Mouse (Mus musculus) intestine, postnatal 0 days (tissue): ENCODE data around the gene Bpifb3. TPM values are rescaled to one million over a fixed set of nuclear protein-coding genes. Genes with fewer than 3 reads are reported as not detected.

Source experiments
- ATAC-seq: fragments of 200-750 bp; cut with Nextera tagmentation; 2 replicates; pipeline ENCODE4 v1.8.0; 2017; ENCODE audit warnings: mild to moderate bottlenecking, moderate TSS enrichment, moderate library complexity
- H3K27ac ChIP-seq: fragments of 300-500 bp; sonication (generic); 2 replicates; pipeline ENCODE4 v1.5.1; 2014; ENCODE audit warnings: mild to moderate bottlenecking, low read depth, low read length, moderate library complexity
- H3K27me3 ChIP-seq: fragments of 300-500 bp; sonication (generic); replicated peaks from 2 replicates; pipeline ENCODE4 v1.6.1; 2014; ENCODE audit warnings: low read length, mixed read lengths; ENCODE audit not compliant: control insufficient read depth, insufficient read depth
- H3K36me3 ChIP-seq: fragments of 300-500 bp; sonication (generic); 2 replicates; pipeline ENCODE4 v1.6.1; 2014; ENCODE audit warnings: mild to moderate bottlenecking, moderate library complexity; ENCODE audit not compliant: control insufficient read depth, insufficient read depth
- H3K4me1 ChIP-seq: fragments of 300-500 bp; sonication (generic); replicated peaks from 2 replicates; pipeline ENCODE4 v1.6.1; 2014; ENCODE audit warnings: antibody characterized with exemption, low read length, mixed read lengths; ENCODE audit not compliant: control insufficient read depth, insufficient read depth
- H3K4me2 ChIP-seq: fragments of 300-500 bp; sonication (generic); replicated peaks from 2 replicates; pipeline ENCODE4 v1.6.1; 2014; ENCODE audit warnings: low read depth, mild to moderate bottlenecking, moderate library complexity
- H3K4me3 ChIP-seq: fragments of 300-500 bp; sonication (generic); 2 replicates; pipeline ENCODE4 v1.5.1; 2014; ENCODE audit warnings: low read depth, low read length
- H3K9ac ChIP-seq: fragments of 300-500 bp; sonication (generic); 2 replicates; pipeline ENCODE4 v1.6.1; 2014; ENCODE audit warnings: mild to moderate bottlenecking, low read depth, low read length
- H3K9me3 ChIP-seq: fragments of 300-500 bp; sonication (generic); 2 replicates; pipeline ENCODE4 v1.6.1; 2016; ENCODE audit warnings: mixed run types; ENCODE audit not compliant: control insufficient read depth
- CTCF ChIP-seq: sonication (generic); IDR thresholded peaks from 2 replicates; pipeline ENCODE4 v1.5.1; 2016; ENCODE audit warnings: low read depth, mild to moderate bottlenecking, control low read depth, antibody characterized with exemption, moderate library complexity
- WGBS: fragments of 180-500 bp; shearing (Covaris S2); extraction: QIAGEN DNeasy Blood & Tissue Kit; methylation state at CpG from one replicate; pipeline ENCODE4 v1.1.7; 2014; 5-methylcytosine and 5-hydroxymethylcytosine counted together
- polyA plus RNA-seq: library from polyadenylated mRNA; unstranded; fragments of >200 nt; fragmentation: Nextera tagmentation; extraction: Ambion mirVana; gene quantifications from 2 replicates; pipeline ENCODE4 v1.2.1, GENCODE M21; 2015

Bpifb3 gene
- polyA plus RNA-seq = not detected in 2 replicates

- H3K9me3 ChIP-seq = no peaks in the 10 kb centered on the region
- ATAC-seq = no peak
- H3K27ac ChIP-seq = no peak within 1 kb of the TSS
- H3K9ac ChIP-seq = no peak within 1 kb of the TSS
- no peaks in the 10 kb centered on the region for H3K4me1 ChIP-seq
- H3K4me3 ChIP-seq = no peak within 1 kb of the TSS
- H3K27me3 ChIP-seq = no peaks in the 10 kb centered on the region
- WGBS = 76% methylated on average over 8 of the region's 8 CpGs
- no peak within 1 kb of the TSS for H3K4me2 ChIP-seq
- TF ChIP-seq CTCF = no peak
- H3K36me3 ChIP-seq = no peaks in the 10 kb centered on the region
Observed at GRCm38 (mm10) chr2:153917930-153918329, at the start of gene Bpifb3. Bpifb3 (plus strand) TSS chr2:153918230.

GRCm38 (mm10) chr2:153870984-153871383 is 47.0 kb upstream of the Bpifb3 start, which contains the start of gene Sun5:
Sun5 (minus strand) TSS chr2:153871084.
- Histone ChIP-seq H3K9me3 (no peaks in the 10 kb centered on the region), H3K9ac (no peak within 1 kb of the TSS), H3K36me3 (no peaks in the 10 kb centered on the region), H3K4me1 (no peaks in the 10 kb centered on the region), H3K4me2 (no peak within 1 kb of the TSS), H3K4me3 (no peak within 1 kb of the TSS), H3K27me3 (no peaks in the 10 kb centered on the region), H3K27ac (no peak within 1 kb of the TSS)
- ATAC-seq = no peak
- no peak for TF ChIP-seq CTCF
- 92% methylated on average over 4 of the region's 4 CpGs for WGBS

- H3K4me1 ChIP-seq = no peaks in the 10 kb centered on the region
- H3K9ac ChIP-seq = no peak within 1 kb of the TSS
- 56% methylated on average over 9 of the region's 9 CpGs for WGBS
- no peaks in the 10 kb centered on the region for H3K9me3 ChIP-seq
- H3K36me3 ChIP-seq = no peaks in the 10 kb centered on the region
- TF ChIP-seq CTCF = no peak
- H3K27ac ChIP-seq = no peak within 1 kb of the TSS
- no peaks in the 10 kb centered on the region for H3K27me3 ChIP-seq
- ATAC-seq = no peak
- H3K4me2 ChIP-seq = no peak within 1 kb of the TSS
- H3K4me3 ChIP-seq = no peak within 1 kb of the TSS
Observed at GRCm38 (mm10) chr2:153874745-153875144, 43.3 kb upstream of the Bpifb3 start, which contains the start of gene Bpifb2. Bpifb2 (plus strand) TSS chr2:153875045.

- no peak for ATAC-seq
- Histone ChIP-seq H3K27me3 (no peaks in the 10 kb centered on the region), H3K36me3 (no peaks in the 10 kb centered on the region), H3K27ac (no peak overlapping the region), H3K9ac (no peak overlapping the region), H3K9me3 (no peaks in the 10 kb centered on the region), H3K4me2 (no peak overlapping the region), H3K4me3 (no peak overlapping the region), H3K4me1 (no peaks in the 10 kb centered on the region)
- WGBS = 86% methylated on average over 5 of the region's 5 CpGs
- no peak for TF ChIP-seq CTCF
Observed at GRCm38 (mm10) chr2:153899111-153899510, 18.9 kb upstream of the Bpifb3 start.

GRCm38 (mm10) chr2:153900088-153900487 is 17.9 kb upstream of the Bpifb3 start, which contains the start of gene Bpifb6:
Bpifb6 (plus strand) TSS chr2:153900388.
- H3K4me2 ChIP-seq = no peak within 1 kb of the TSS
- ATAC-seq = no peak
- no peak within 1 kb of the TSS for H3K9ac ChIP-seq
- no peak within 1 kb of the TSS for H3K4me3 ChIP-seq
- H3K4me1 ChIP-seq = no peaks in the 10 kb centered on the region
- no peaks in the 10 kb centered on the region for H3K36me3 ChIP-seq
- no peaks in the 10 kb centered on the region for H3K9me3 ChIP-seq
- no peak for TF ChIP-seq CTCF
- WGBS = 73% methylated on average over 4 of the region's 4 CpGs
- no peak within 1 kb of the TSS for H3K27ac ChIP-seq
- H3K27me3 ChIP-seq = no peaks in the 10 kb centered on the region

GRCm38 (mm10) chr2:153902726-153903125 is 15.3 kb upstream of the Bpifb3 start:
- Histone ChIP-seq H3K36me3 (no peaks in the 10 kb centered on the region), H3K4me3 (no peak overlapping the region), H3K9me3 (no peaks in the 10 kb centered on the region), H3K27me3 (no peaks in the 10 kb centered on the region), H3K4me1 (no peaks in the 10 kb centered on the region), H3K4me2 (no peak overlapping the region), H3K27ac (no peak overlapping the region), H3K9ac (no peak overlapping the region)
- TF ChIP-seq CTCF = no peak
- no peak for ATAC-seq
- WGBS = 81% methylated on average over 6 of the region's 6 CpGs

GRCm38 (mm10) chr2:153906626-153907025 is 11.4 kb upstream of the Bpifb3 start:
- H3K9ac ChIP-seq = no peak overlapping the region
- H3K27ac ChIP-seq = no peak overlapping the region
- no peak for ATAC-seq
- H3K9me3 ChIP-seq = no peaks in the 10 kb centered on the region
- H3K36me3 ChIP-seq = no peaks in the 10 kb centered on the region
- no peaks in the 10 kb centered on the region for H3K4me1 ChIP-seq
- WGBS = 80% methylated on average over 4 of the region's 4 CpGs
- no peak for TF ChIP-seq CTCF
- H3K4me3 ChIP-seq = no peak overlapping the region
- H3K4me2 ChIP-seq = no peak overlapping the region
- no peaks in the 10 kb centered on the region for H3K27me3 ChIP-seq
